7 mouse cellular contexts compared by ENCODE assay signal in the genomic region with DNA sequence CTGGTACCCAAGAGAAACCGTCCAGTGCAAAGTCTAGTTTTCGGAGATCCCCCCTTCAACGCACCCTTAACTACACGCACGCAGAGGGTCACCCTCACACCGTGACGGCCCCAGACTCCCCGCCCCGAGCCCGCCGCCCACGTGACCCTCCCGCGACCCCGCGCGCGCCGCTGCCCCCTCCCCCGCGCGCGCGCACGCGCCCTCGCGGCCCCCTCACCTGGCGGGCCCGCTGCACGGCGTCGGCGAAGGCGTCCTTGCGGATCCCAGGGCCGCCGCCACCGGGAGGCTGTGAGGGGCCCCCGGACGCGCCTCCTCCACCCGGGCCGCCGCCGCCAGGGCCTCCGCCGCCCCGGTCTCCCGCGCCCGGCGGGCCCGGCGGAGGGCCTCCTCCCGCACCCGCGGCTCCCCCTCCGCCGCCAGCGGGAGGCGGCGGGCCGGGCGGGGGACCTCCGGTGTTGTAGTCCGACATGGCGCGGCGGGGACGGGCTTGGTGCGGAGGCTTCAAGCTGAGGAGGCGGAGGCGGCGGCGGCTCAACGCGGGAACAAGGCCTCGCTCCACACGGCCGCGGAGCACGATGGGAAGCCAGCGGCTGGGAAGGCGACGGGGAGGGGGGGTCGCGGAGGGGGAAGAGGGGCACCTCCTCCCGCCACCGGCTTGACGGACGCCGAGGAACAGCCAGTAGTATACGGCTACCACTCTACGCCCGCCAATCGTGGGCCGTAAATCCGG. TPM values are rescaled to one million over a fixed set of nuclear protein-coding genes. Genes with fewer than 3 reads are reported as not detected.
DNase-seq lines count a peak whose midpoint lies in the region; ATAC-seq and TF ChIP-seq lines count a peak whose summit lies in the region.

Khsrp (minus strand) TSS at position 592 of the 730 bp plus-strand sequence.

- H3K4me2 ChIP-seq in embryonic facial prominence, embryonic 13.5 days: peak within 1 kb of the TSS; percentile 92
- H3K4me2 ChIP-seq in heart, embryonic 11.5 days: peak within 1 kb of the TSS; percentile 98
- H3K4me2 ChIP-seq in kidney, embryonic 16.5 days (replicated peaks; ENCODE audit: low read depth, low read length): peak within 1 kb of the TSS; percentile 76
- H3K4me2 ChIP-seq in liver, embryonic 16.5 days (ENCODE audit: low read depth, low read length): peak within 1 kb of the TSS; percentile 96
- H3K4me2 ChIP-seq in neural tube, embryonic 15.5 days: peak within 1 kb of the TSS; percentile 86

- TF ChIP-seq POLR2A in MEL (IDR thresholded peaks at IDR 0.05; ENCODE audit: control insufficient read depth in 1 of 2, insufficient read depth in 1 of 2, low read depth in 1 of 2, low read length in 2 of 2, poor library complexity in 1 of 2): peak; percentile 58 to 84; a peak in 3 of 4 replicates

- no peak for TF ChIP-seq RAD21 in MEL (IDR thresholded peaks at IDR 0.05; ENCODE audit: low read depth, low read length)

- no peaks in the 10 kb centered on the region for H3K27me3 ChIP-seq in MEL (ENCODE audit: control insufficient read depth in 1 of 2, insufficient read depth in 2 of 2, low read length in 2 of 2)
- 0 out of 2 replicates have a peak, but pooled peaks cover 3% of the 10 kb centered on the region for H3K27me3 ChIP-seq in embryonic facial prominence, embryonic 13.5 days
- H3K27me3 ChIP-seq in heart, embryonic 11.5 days (ENCODE audit: control insufficient read depth, insufficient read depth, low read length): no peaks in the 10 kb centered on the region
- no peaks in the 10 kb centered on the region for H3K27me3 ChIP-seq in kidney, embryonic 16.5 days (ENCODE audit: insufficient read depth, low read length)
- no peaks in the 10 kb centered on the region for H3K27me3 ChIP-seq in liver, embryonic 16.5 days (ENCODE audit: control insufficient read depth, insufficient read depth, low read depth, low read length)
- H3K27me3 ChIP-seq in neural tube, embryonic 15.5 days (replicated peaks): no peaks in the 10 kb centered on the region

- TF ChIP-seq EP300 in MEL (IDR thresholded peaks at IDR 0.05; ENCODE audit: low read depth in 1 of 2, low read length in 2 of 2): no peak

- under 1% methylated on average over 74 of the region's 99 CpGs for WGBS in embryonic facial prominence, embryonic 13.5 days
- WGBS in heart, embryonic 11.5 days (ENCODE audit: insufficient replicate concordance): under 1% methylated on average over 51 of the region's 99 CpGs
- 0% methylated on average over 56 of the region's 99 CpGs for WGBS in kidney, embryonic 16.5 days
- under 1% methylated on average over 86 of the region's 99 CpGs for WGBS in liver, embryonic 16.5 days (ENCODE audit: insufficient replicate concordance)
- 1% methylated on average over 91 of the region's 99 CpGs for WGBS in neural tube, embryonic 15.5 days

- peaks cover 7 to 10% of the 10 kb centered on the region in 2 experiments for H3K36me3 ChIP-seq in MEL (ENCODE audit: control insufficient read depth in 1 of 2, insufficient read depth in 2 of 2, low read length in 2 of 2)
- H3K36me3 ChIP-seq in embryonic facial prominence, embryonic 13.5 days: peaks cover 31% of the 10 kb centered on the region
- H3K36me3 ChIP-seq in heart, embryonic 11.5 days (ENCODE audit: control insufficient read depth, insufficient read depth, low read length): peaks cover 15% of the 10 kb centered on the region
- H3K36me3 ChIP-seq in kidney, embryonic 16.5 days (ENCODE audit: insufficient read depth, low read length): peaks cover 24% of the 10 kb centered on the region
- H3K36me3 ChIP-seq in liver, embryonic 16.5 days (ENCODE audit: control insufficient read depth, insufficient read depth): peaks cover 25% of the 10 kb centered on the region
- H3K36me3 ChIP-seq in neural tube, embryonic 15.5 days: peaks cover 22% of the 10 kb centered on the region

- H3K27ac ChIP-seq in MEL (ENCODE audit: control insufficient read depth, low read depth, low read length): peak within 1 kb of the TSS; percentile 79
- peak within 1 kb of the TSS; percentile 94 for H3K27ac ChIP-seq in embryonic facial prominence, embryonic 13.5 days
- peak within 1 kb of the TSS; percentile 96 for H3K27ac ChIP-seq in heart, embryonic 11.5 days (ENCODE audit: low read depth, low read length)
- peak within 1 kb of the TSS; percentile 94 for H3K27ac ChIP-seq in kidney, embryonic 16.5 days (ENCODE audit: low read length)
- peak within 1 kb of the TSS; percentile 94 for H3K27ac ChIP-seq in liver, embryonic 16.5 days (ENCODE audit: low read length)
- H3K27ac ChIP-seq in neural tube, embryonic 15.5 days (replicated peaks): peak within 1 kb of the TSS; percentile 91

- ATAC-seq in embryonic facial prominence, embryonic 13.5 days (ENCODE audit: insufficient number of reproducible peaks, insufficient read depth, low FRiP score, low TSS enrichment, low read depth): no peak
- no peak for ATAC-seq in heart, embryonic 11.5 days (replicated peaks; ENCODE audit: insufficient number of reproducible peaks, low FRiP score, low TSS enrichment)
- ATAC-seq in kidney, embryonic 16.5 days (ENCODE audit: low FRiP score, low TSS enrichment): no peak
- ATAC-seq in liver, embryonic 16.5 days (ENCODE audit: low read depth): no peak
- peak; percentile 3; the same call in 1 of the 2 replicates for ATAC-seq in neural tube, embryonic 15.5 days (ENCODE audit: low FRiP score)

- H3K9ac ChIP-seq in MEL (ENCODE audit: control insufficient read depth, low read depth, low read length, poor library complexity, severe bottlenecking): peak within 1 kb of the TSS; percentile 99
- peak within 1 kb of the TSS; percentile 99 for H3K9ac ChIP-seq in embryonic facial prominence, embryonic 13.5 days
- H3K9ac ChIP-seq in heart, embryonic 11.5 days (ENCODE audit: low read depth, low read length): peak within 1 kb of the TSS; percentile 98
- H3K9ac ChIP-seq in kidney, embryonic 16.5 days (replicated peaks; ENCODE audit: low read length): peak within 1 kb of the TSS; percentile 100
- H3K9ac ChIP-seq in liver, embryonic 16.5 days (ENCODE audit: low read depth, low read length): peak within 1 kb of the TSS; percentile 99
- H3K9ac ChIP-seq in neural tube, embryonic 15.5 days (replicated peaks): peak within 1 kb of the TSS; percentile 93

- TF ChIP-seq CTCF in MEL (IDR thresholded peaks at IDR 0.05 in 2 of 3, conservative IDR thresholded peaks at IDR 0.05 in 1 of 3; ENCODE audit: control insufficient read depth in 1 of 3, insufficient read depth in 1 of 3, low read depth in 2 of 3, low read length in 3 of 3, poor library complexity in 1 of 3, severe bottlenecking in 1 of 3): no peak

- H3K9me3 ChIP-seq in MEL (replicated peaks; ENCODE audit: insufficient read depth, low read length): no peaks in the 10 kb centered on the region
- H3K9me3 ChIP-seq in embryonic facial prominence, embryonic 13.5 days: no peaks in the 10 kb centered on the region
- H3K9me3 ChIP-seq in heart, embryonic 11.5 days (replicated peaks; ENCODE audit: control insufficient read depth, low read length): no peaks in the 10 kb centered on the region
- no peaks in the 10 kb centered on the region for H3K9me3 ChIP-seq in kidney, embryonic 16.5 days (ENCODE audit: low read length)
- H3K9me3 ChIP-seq in liver, embryonic 16.5 days (replicated peaks; ENCODE audit: control insufficient read depth, low read length): no peaks in the 10 kb centered on the region
- H3K9me3 ChIP-seq in neural tube, embryonic 15.5 days (replicated peaks): no peaks in the 10 kb centered on the region

- peaks cover 0 to 18% of the 10 kb centered on the region in 2 experiments; a peak in 2 of 4 replicates for H3K4me1 ChIP-seq in MEL (ENCODE audit: control insufficient read depth in 1 of 2, insufficient read depth in 2 of 2, low read length in 2 of 2)
- peaks cover 17% of the 10 kb centered on the region for H3K4me1 ChIP-seq in embryonic facial prominence, embryonic 13.5 days
- peaks cover 13% of the 10 kb centered on the region for H3K4me1 ChIP-seq in heart, embryonic 11.5 days (ENCODE audit: control insufficient read depth, insufficient read depth, low read length)
- peaks cover 18% of the 10 kb centered on the region for H3K4me1 ChIP-seq in kidney, embryonic 16.5 days (ENCODE audit: insufficient read depth, low read length)
- peaks cover 47% of the 10 kb centered on the region for H3K4me1 ChIP-seq in liver, embryonic 16.5 days (ENCODE audit: control insufficient read depth, low read depth, low read length)
- H3K4me1 ChIP-seq in neural tube, embryonic 15.5 days: peaks cover 28% of the 10 kb centered on the region

- peak; percentile 61 for DNase-seq in CD4-positive helper T cell, adult 2 months (ENCODE audit: low read depth, low spot score)
- peak; percentile 48 for DNase-seq in MEL (ENCODE audit: low read depth, low spot score)

- H3K4me3 ChIP-seq in MEL (ENCODE audit: control insufficient read depth in 1 of 2, insufficient read depth in 1 of 2, low read depth in 2 of 2, low read length in 2 of 2): peak within 1 kb of the TSS; percentile 93 to 97
- H3K4me3 ChIP-seq in embryonic facial prominence, embryonic 13.5 days: peak within 1 kb of the TSS; percentile 90
- peak within 1 kb of the TSS; percentile 97 for H3K4me3 ChIP-seq in heart, embryonic 11.5 days (ENCODE audit: low read depth, low read length)
- H3K4me3 ChIP-seq in kidney, embryonic 16.5 days (ENCODE audit: low read length): peak within 1 kb of the TSS; percentile 91
- H3K4me3 ChIP-seq in liver, embryonic 16.5 days (ENCODE audit: low read depth, low read length): peak within 1 kb of the TSS; percentile 96
- H3K4me3 ChIP-seq in neural tube, embryonic 15.5 days (replicated peaks): peak within 1 kb of the TSS; percentile 64

- peaks cover 38% of the 10 kb centered on the region for H3K79me2 ChIP-seq in MEL (ENCODE audit: control insufficient read depth, insufficient read depth, low read length, poor library complexity)

TF ChIP-seq in MEL, 35 proteins besides CTCF, POLR2A, EP300 and RAD21 (continues in another document):
- no peak for TF ChIP-seq GATA1 (IDR thresholded peaks at IDR 0.05; ENCODE audit: low read depth, low read length)
- no peak for TF ChIP-seq CHD2 (IDR thresholded peaks at IDR 0.05; ENCODE audit: low read length)
- TF ChIP-seq ZMIZ1 (IDR thresholded peaks at IDR 0.05; ENCODE audit: low read depth, low read length): no peak
- no peak for TF ChIP-seq BHLHE40 (IDR thresholded peaks at IDR 0.05; ENCODE audit: borderline replicate concordance, low read depth, low read length)
- peak; percentile 68; the same call in 1 of the 2 replicates for TF ChIP-seq MXI1 (IDR thresholded peaks at IDR 0.05; ENCODE audit: low read depth, low read length)
- TF ChIP-seq GABPA (IDR thresholded peaks at IDR 0.05; ENCODE audit: low read depth, low read length): no peak

RNA-seq across cellular contexts. Expression of gene Khsrp, which starts in this region (rescaled TPM):
- total RNA-seq in MEL (2012; rRNA removed): 89.3 and 104 TPM in 2 replicates
- polyA plus RNA-seq in MEL (2012; ENCODE audit: insufficient read depth in 1 of 2, insufficient read length in 2 of 2, low read depth in 1 of 2, low replicate concordance in 2 of 2, missing spikeins in 1 of 2): 100 to 1,000 TPM; 125 to 157 TPM
- 45.7 and 49.8 TPM in 2 replicates for polyA plus RNA-seq in embryonic facial prominence, embryonic 13.5 days (2015; fragmentation: Nextera tagmentation; extraction: Ambion mirVana)
- polyA plus RNA-seq in heart, embryonic 11.5 days (2014; fragmentation: Nextera tagmentation; extraction: Ambion mirVana): 28.8 and 33.5 TPM in 2 replicates
- 25.6 and 27.9 TPM in 2 replicates for polyA plus RNA-seq in kidney, embryonic 16.5 days (2015; fragmentation: Nextera tagmentation; extraction: Ambion mirVana)
- polyA plus RNA-seq in liver, embryonic 16.5 days (2015; fragmentation: Nextera tagmentation; extraction: Ambion mirVana): 9.6 and 11.1 TPM in 2 replicates
- polyA plus RNA-seq in neural tube, embryonic 15.5 days (2015; fragmentation: Nextera tagmentation; extraction: Ambion mirVana): 25.8 and 29.1 TPM in 2 replicates
